Mouse (Mus musculus): ENCODE data around the gene Nos1ap.

GRCm38 (mm10) chr1:170477636-170478600 is 111.7 kb downstream of the Nos1ap start:
- TF ChIP-seq EP300 (IDR thresholded peaks at IDR 0.05) (no peak), CTCF (IDR thresholded peaks at IDR 0.05) (no peak)

Data from lung, postnatal 0 days (tissue).